Mouse (Mus musculus) forebrain, embryonic 13.5 days (tissue): Measurements from ENCODE around the gene Rspry1. TPM values are rescaled to one million over a fixed set of nuclear protein-coding genes. Genes with fewer than 3 reads are reported as not detected.

Source experiments
- ATAC-seq: fragments of 200-750 bp; cut with Nextera tagmentation; 2 replicates; pipeline ENCODE4 v1.8.0; 2017
- H3K27ac ChIP-seq: fragments of 300-500 bp; sonication (generic); 2 replicates; pipeline ENCODE4 v1.5.1; 2015; ENCODE audit warnings: inconsistent platforms, mild to moderate bottlenecking, moderate library complexity
- H3K27me3 ChIP-seq: fragments of 300-500 bp; sonication (generic); 2 replicates; pipeline ENCODE4 v1.6.1; 2015; ENCODE audit warnings: mild to moderate bottlenecking, inconsistent platforms
- H3K36me3 ChIP-seq: fragments of 300-500 bp; sonication (generic); 2 replicates; pipeline ENCODE4 v1.6.1; 2015; ENCODE audit warnings: mild to moderate bottlenecking, inconsistent platforms; ENCODE audit not compliant: poor library complexity, severe bottlenecking
- H3K4me1 ChIP-seq: fragments of 300-500 bp; sonication (generic); 2 replicates; pipeline ENCODE4 v1.6.1; 2015; ENCODE audit warnings: inconsistent platforms
- H3K4me2 ChIP-seq: fragments of 300-500 bp; sonication (generic); 2 replicates; pipeline ENCODE4 v1.6.1; 2015; ENCODE audit warnings: inconsistent platforms, mild to moderate bottlenecking, moderate library complexity
- H3K4me3 ChIP-seq: fragments of 300-500 bp; sonication (generic); 2 replicates; pipeline ENCODE4 v1.5.1; 2015; ENCODE audit warnings: mild to moderate bottlenecking, inconsistent platforms
- H3K9ac ChIP-seq: fragments of 300-500 bp; sonication (generic); 2 replicates; pipeline ENCODE4 v1.6.1; 2015; ENCODE audit warnings: mild to moderate bottlenecking, inconsistent platforms
- H3K9me3 ChIP-seq: fragments of 300-500 bp; sonication (generic); replicated peaks from 2 replicates; pipeline ENCODE4 v1.6.1; 2016; ENCODE audit warnings: inconsistent platforms
- WGBS: fragments of 180-500 bp; shearing (Covaris S2); methylation state at CpG from one replicate; pipeline ENCODE4 v1.1.7; 2015; 5-methylcytosine and 5-hydroxymethylcytosine counted together
- polyA plus RNA-seq: library from polyadenylated mRNA; unstranded; fragments of >200 nt; fragmentation: Nextera tagmentation; extraction: Ambion mirVana; gene quantifications from 2 replicates; pipeline ENCODE4 v1.2.1, GENCODE M21; 2015

The Rspry1 gene
- polyA plus RNA-seq, 1 experiment from 2014 or later = 48.1 TPM

- no peak overlapping the region for H3K4me3 ChIP-seq
- no peaks in the 10 kb centered on the region for H3K9me3 ChIP-seq
- H3K27me3 ChIP-seq = no peaks in the 10 kb centered on the region
- H3K27ac ChIP-seq = no peak overlapping the region
- H3K36me3 ChIP-seq = peaks cover 26% of the 10 kb centered on the region
- H3K4me1 ChIP-seq = peaks cover 15% of the 10 kb centered on the region
- ATAC-seq = no peak
- no peak overlapping the region for H3K9ac ChIP-seq
- 83% methylated on average over 2 of the region's 2 CpGs for WGBS
- H3K4me2 ChIP-seq = no peak overlapping the region
Observed at GRCm38 (mm10) chr8:94664722-94665121, 63.0 kb downstream of the Rspry1 start.

GRCm38 (mm10) chr8:94666456-94667308 lies 64.9 kb downstream of the Rspry1 start, which contains the start of gene Arl2bp:
TSS of gene Arl2bp (plus strand) at chr8:94666600.
- peak; percentile 99 for ATAC-seq
- peaks cover 15% of the 10 kb centered on the region for H3K4me1 ChIP-seq
- H3K27ac ChIP-seq = peak within 1 kb of the TSS; percentile 89
- peak within 1 kb of the TSS; percentile 70 for H3K4me2 ChIP-seq
- H3K9ac ChIP-seq = peak within 1 kb of the TSS; percentile 98
- no peaks in the 10 kb centered on the region for H3K9me3 ChIP-seq
- H3K4me3 ChIP-seq = peak within 1 kb of the TSS; percentile 92
- peaks cover 32% of the 10 kb centered on the region for H3K36me3 ChIP-seq
- under 1% methylated on average over 72 of the region's 74 CpGs for WGBS
- no peaks in the 10 kb centered on the region for H3K27me3 ChIP-seq

GRCm38 (mm10) chr8:94674384-94674783 lies 72.6 kb downstream of the Rspry1 start:
- Histone ChIP-seq H3K9me3 (no peaks in the 10 kb centered on the region), H3K27ac (no peak overlapping the region), H3K4me3 (no peak overlapping the region), H3K27me3 (no peaks in the 10 kb centered on the region), H3K4me1 (peaks cover 11% of the 10 kb centered on the region), H3K36me3 (peaks cover 62% of the 10 kb centered on the region), H3K4me2 (no peak overlapping the region), H3K9ac (no peak overlapping the region)
- 93% methylated on average over 5 of the region's 5 CpGs for WGBS
- ATAC-seq = no peak

- 0 out of 2 replicates have a peak, but pooled peaks have one; percentile 29 for ATAC-seq
- Histone ChIP-seq H3K36me3 (peaks cover 50% of the 10 kb centered on the region), H3K27ac (no peak overlapping the region), H3K4me2 (no peak overlapping the region), H3K27me3 (no peaks in the 10 kb centered on the region), H3K4me3 (no peak overlapping the region), H3K9ac (no peak overlapping the region), H3K4me1 (peaks cover 11% of the 10 kb centered on the region), H3K9me3 (no peaks in the 10 kb centered on the region)
- 86% methylated on average over 6 of the region's 6 CpGs for WGBS
Observed at GRCm38 (mm10) chr8:94675923-94676322, 74.2 kb downstream of the Rspry1 start.

- Histone ChIP-seq H3K4me3 (no peak overlapping the region), H3K27ac (peak overlapping the region; percentile 57), H3K36me3 (peaks cover 24% of the 10 kb centered on the region), H3K4me1 (peaks cover 11% of the 10 kb centered on the region), H3K4me2 (no peak overlapping the region), H3K9me3 (no peaks in the 10 kb centered on the region), H3K9ac (no peak overlapping the region; the same call in 1 of the 2 replicates), H3K27me3 (no peaks in the 10 kb centered on the region)
- 36% methylated on average over 9 of the region's 9 CpGs for WGBS
- peak; percentile 51; the same call in 1 of the 2 replicates for ATAC-seq
Observed at GRCm38 (mm10) chr8:94678582-94678981, 76.8 kb downstream of the Rspry1 start.

- Histone ChIP-seq H3K4me3 (no peak overlapping the region), H3K4me1 (peaks cover 11% of the 10 kb centered on the region), H3K9ac (no peak overlapping the region), H3K27ac (no peak overlapping the region), H3K27me3 (no peaks in the 10 kb centered on the region), H3K9me3 (no peaks in the 10 kb centered on the region), H3K4me2 (no peak overlapping the region), H3K36me3 (peaks cover 9% of the 10 kb centered on the region; the same call in 1 of the 2 replicates)
- 82% methylated on average over 3 of the region's 3 CpGs for WGBS
- ATAC-seq = no peak
Observed at GRCm38 (mm10) chr8:94680414-94680813, 78.7 kb downstream of the Rspry1 start.

- Histone ChIP-seq H3K4me2 (no peak overlapping the region), H3K9ac (no peak overlapping the region), H3K36me3 (no peaks in the 10 kb centered on the region), H3K4me3 (no peak overlapping the region), H3K4me1 (peaks cover 11% of the 10 kb centered on the region), H3K27me3 (no peaks in the 10 kb centered on the region), H3K9me3 (no peaks in the 10 kb centered on the region), H3K27ac (no peak overlapping the region)
- WGBS = 84% methylated on average over 16 of the region's 16 CpGs
- no peak for ATAC-seq
Observed at GRCm38 (mm10) chr8:94682732-94683524, 81.2 kb downstream of the Rspry1 start.

- ATAC-seq = no peak
- no peaks in the 10 kb centered on the region for H3K9me3 ChIP-seq
Observed at GRCm38 (mm10) chr8:94684287-94684686, 82.5 kb downstream of the Rspry1 start.

GRCm38 (mm10) chr8:94685953-94686352 lies 84.2 kb downstream of the Rspry1 start:
- Histone ChIP-seq H3K4me1 (no peaks in the 10 kb centered on the region), H3K27ac (no peak overlapping the region), H3K9me3 (no peaks in the 10 kb centered on the region), H3K27me3 (no peaks in the 10 kb centered on the region), H3K4me3 (no peak overlapping the region), H3K4me2 (no peak overlapping the region), H3K9ac (no peak overlapping the region), H3K36me3 (no peaks in the 10 kb centered on the region)
- WGBS = 78% methylated on average over 9 of the region's 9 CpGs
- ATAC-seq = no peak

More at GRCm38 (mm10) chr8:94684287-94684686, 82.5 kb downstream of the Rspry1 start:
- Histone ChIP-seq H3K27ac (no peak overlapping the region), H3K9ac (no peak overlapping the region), H3K4me3 (no peak overlapping the region), H3K4me2 (no peak overlapping the region), H3K4me1 (no peaks in the 10 kb centered on the region), H3K27me3 (no peaks in the 10 kb centered on the region), H3K36me3 (no peaks in the 10 kb centered on the region)
- WGBS = 73% methylated on average over 4 of the region's 4 CpGs

- no peak overlapping the region for H3K27ac ChIP-seq
- no peak for ATAC-seq
- H3K4me1 ChIP-seq = peaks cover 18% of the 10 kb centered on the region
- H3K9ac ChIP-seq = no peak overlapping the region
- peaks cover 56% of the 10 kb centered on the region for H3K27me3 ChIP-seq
- H3K36me3 ChIP-seq = no peaks in the 10 kb centered on the region
- WGBS = 4% methylated on average over 6 of the region's 6 CpGs
- no peak overlapping the region for H3K4me3 ChIP-seq
- no peaks in the 10 kb centered on the region for H3K9me3 ChIP-seq
- peak overlapping the region; percentile 76 for H3K4me2 ChIP-seq
Observed at GRCm38 (mm10) chr8:94694701-94695100, 93.0 kb downstream of the Rspry1 start.

GRCm38 (mm10) chr8:94695341-94695993 lies 93.7 kb downstream of the Rspry1 start:
- Histone ChIP-seq H3K27me3 (peaks cover 56% of the 10 kb centered on the region), H3K27ac (no peak overlapping the region), H3K9ac (peak overlapping the region; percentile 54), H3K9me3 (no peaks in the 10 kb centered on the region), H3K36me3 (no peaks in the 10 kb centered on the region), H3K4me1 (peaks cover 18% of the 10 kb centered on the region), H3K4me3 (peak overlapping the region; percentile 44), H3K4me2 (peak overlapping the region; percentile 76)
- 0% methylated on average over 31 of the region's 31 CpGs for WGBS
- peak; percentile 54; the same call in 1 of the 2 replicates for ATAC-seq
